8 mouse cellular contexts compared by ENCODE assay signal in genomic region chr7:128531031-128531430, GRCm38 (mm10). TPM values are rescaled to one million over a fixed set of nuclear protein-coding genes. Genes with fewer than 3 reads are reported as not detected.
DNase-seq lines count a peak whose midpoint lies in the region; ATAC-seq and TF ChIP-seq lines count a peak whose summit lies in the region.

No protein-coding gene starts in this region.

- no peaks in the 10 kb centered on the region for H3K36me3 ChIP-seq in heart, embryonic 11.5 days (ENCODE audit: control insufficient read depth, insufficient read depth, low read length)
- no peaks in the 10 kb centered on the region for H3K36me3 ChIP-seq in limb, embryonic 15.5 days
- H3K36me3 ChIP-seq in stomach, postnatal 0 days (ENCODE audit: control insufficient read depth, insufficient read depth, low read length) = no peaks in the 10 kb centered on the region

- peak overlapping the region; percentile 58 for H3K4me2 ChIP-seq in heart, embryonic 11.5 days
- 0 out of 2 replicates have a peak overlapping the region, but pooled peaks have one; percentile 2 for H3K4me2 ChIP-seq in limb, embryonic 15.5 days
- H3K4me2 ChIP-seq in stomach, postnatal 0 days (replicated peaks; ENCODE audit: low read depth) = peak overlapping the region; percentile 23

- WGBS in heart, embryonic 11.5 days (ENCODE audit: insufficient replicate concordance) = 15% methylated on average over 11 of the region's 11 CpGs
- 38% methylated on average over 11 of the region's 11 CpGs for WGBS in limb, embryonic 15.5 days
- WGBS in stomach, postnatal 0 days = 41% methylated on average over 11 of the region's 11 CpGs

- no peak for TF ChIP-seq CTCF in stomach, postnatal 0 days (IDR thresholded peaks at IDR 0.05; ENCODE audit: low read depth)

- no peaks in the 10 kb centered on the region for H3K9me3 ChIP-seq in heart, embryonic 11.5 days (replicated peaks; ENCODE audit: control insufficient read depth, low read length)
- H3K9me3 ChIP-seq in limb, embryonic 15.5 days = no peaks in the 10 kb centered on the region
- H3K9me3 ChIP-seq in stomach, postnatal 0 days (ENCODE audit: control insufficient read depth, low read length) = no peaks in the 10 kb centered on the region

- peak overlapping the region; percentile 82 for H3K27ac ChIP-seq in heart, embryonic 11.5 days (ENCODE audit: low read depth, low read length)
- H3K27ac ChIP-seq in limb, embryonic 15.5 days = no peak overlapping the region
- peak overlapping the region; percentile 56 for H3K27ac ChIP-seq in stomach, postnatal 0 days (replicated peaks)

- no peak for ATAC-seq in heart, embryonic 11.5 days (replicated peaks; ENCODE audit: insufficient number of reproducible peaks, low FRiP score, low TSS enrichment)
- no peak for ATAC-seq in limb, embryonic 15.5 days (ENCODE audit: insufficient number of reproducible peaks, low FRiP score, low TSS enrichment, low read depth)
- peak; percentile 7; the same call in 1 of the 2 replicates for ATAC-seq in stomach, postnatal 0 days (ENCODE audit: low FRiP score, low TSS enrichment)
- ATAC-seq in erythroid progenitor cell, adult 5-6 weeks (replicated peaks; ENCODE audit: low FRiP score, poor library complexity, severe bottlenecking) = no peak

- peaks cover 82% of the 10 kb centered on the region for H3K4me1 ChIP-seq in heart, embryonic 11.5 days (ENCODE audit: control insufficient read depth, insufficient read depth, low read length)
- peaks cover 67% of the 10 kb centered on the region for H3K4me1 ChIP-seq in limb, embryonic 15.5 days
- H3K4me1 ChIP-seq in stomach, postnatal 0 days (replicated peaks; ENCODE audit: control insufficient read depth, insufficient read depth) = peaks cover 32% of the 10 kb centered on the region

- H3K27me3 ChIP-seq in heart, embryonic 11.5 days (ENCODE audit: control insufficient read depth, insufficient read depth, low read length) = no peaks in the 10 kb centered on the region
- no peaks in the 10 kb centered on the region for H3K27me3 ChIP-seq in limb, embryonic 15.5 days
- no peaks in the 10 kb centered on the region for H3K27me3 ChIP-seq in stomach, postnatal 0 days (ENCODE audit: control insufficient read depth, insufficient read depth, low read length)

- intact Hi-C loops in left cerebral cortex, postnatal 14 days (cut with DNase I) = no loop called here

- DNase-seq in left cerebral cortex, adult 18-20 months (ENCODE audit: low spot score in 2 of 2) = peak; percentile 15 to 28
- no peak for DNase-seq in left cerebral cortex, postnatal 14 days (ENCODE audit: low spot score in 2 of 2)
- DNase-seq in cerebellum, adult 9-10 months = peak; percentile 52
- no peak for DNase-seq in stomach, postnatal 0 days (ENCODE audit: low spot score)
- no peak for DNase-seq in urinary bladder, postnatal 36 days (ENCODE audit: low spot score in 2 of 2)

- H3K9ac ChIP-seq in heart, embryonic 11.5 days (ENCODE audit: low read depth, low read length) = peak overlapping the region; percentile 59
- no peak overlapping the region for H3K9ac ChIP-seq in limb, embryonic 15.5 days
- no peak overlapping the region for H3K9ac ChIP-seq in stomach, postnatal 0 days (ENCODE audit: low read length)

- TF ChIP-seq EP300 in stomach, postnatal 0 days (optimal IDR thresholded peaks at IDR 0.05) = no peak

- peak overlapping the region; percentile 18 for H3K4me3 ChIP-seq in heart, embryonic 11.5 days (ENCODE audit: low read depth, low read length)
- H3K4me3 ChIP-seq in limb, embryonic 15.5 days = no peak overlapping the region
- H3K4me3 ChIP-seq in stomach, postnatal 0 days (ENCODE audit: low read depth, low read length) = no peak overlapping the region

RNA-seq across cellular contexts. Expression of gene Bag3, which starts 7.6 kb away (rescaled TPM):
- total RNA-seq in left cerebral cortex, adult 18-20 months (2021) = 10 to 100 TPM in 1 of 2 experiments, 1 to 10 TPM in 1; 9.4 to 10.2 TPM
- 1 to 10 TPM; 5.3 to 6.4 TPM for total RNA-seq in left cerebral cortex, postnatal 14 days (2021)
- polyA plus RNA-seq in heart, embryonic 11.5 days (2014; fragmentation: Nextera tagmentation; extraction: Ambion mirVana) = 20.6 and 21.1 TPM in 2 replicates
- polyA plus RNA-seq in limb, embryonic 15.5 days (2015; fragmentation: Nextera tagmentation; extraction: Ambion mirVana) = 21.8 and 23.0 TPM in 2 replicates
- 17.7 and 19.2 TPM in 2 replicates for polyA plus RNA-seq in stomach, postnatal 0 days (2015; fragmentation: Nextera tagmentation; extraction: Ambion mirVana)
- total RNA-seq in erythroid progenitor cell, adult 5-6 weeks (2015; ENCODE audit: low replicate concordance) = 1.4 and 2.9 TPM in 2 replicates
- 0.38 and 2.2 TPM in 2 replicates for total RNA-seq in erythroid progenitor cell, adult 5-6 weeks (2017; ENCODE audit: low replicate concordance)

Comparison
In these comparisons a context has a peak if more than half of its experiments do, and no peak if none do; other contexts are left out.
1. DNase-seq: peak in left cerebral cortex, adult 18-20 months (2 of 2) and cerebellum, adult 9-10 months (single experiment); none in left cerebral cortex, postnatal 14 days (0 of 2), stomach, postnatal 0 days (single experiment) and urinary bladder, postnatal 36 days (0 of 2).
2. H3K4me2 ChIP-seq: peak in every context shown above with its lines; median percentile 58 in heart, embryonic 11.5 days; 23 in stomach, postnatal 0 days; 2 in limb, embryonic 15.5 days.